Mouse (Mus musculus): ENCODE measurements around the gene Kif5a.

DNA sequence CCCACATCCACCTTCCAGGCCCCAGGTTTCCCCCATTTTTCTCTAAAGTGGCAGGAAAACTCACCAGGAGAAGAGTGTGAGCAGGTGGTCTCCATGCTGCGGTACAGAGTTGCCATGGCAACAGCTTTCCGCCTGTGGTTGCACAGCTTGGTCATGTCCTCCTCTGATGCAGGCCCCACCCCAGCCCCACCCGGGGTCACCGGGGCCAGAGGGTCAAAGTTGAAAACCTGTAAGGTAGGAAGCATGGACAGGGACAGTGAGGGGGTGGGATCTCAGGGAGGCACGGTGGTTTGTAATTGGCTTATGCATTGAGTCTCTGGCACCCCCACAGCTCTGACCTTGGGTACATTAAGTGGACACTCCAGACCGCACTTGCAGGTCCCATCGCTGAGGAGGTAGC lies 23.6 kb upstream of the Kif5a start:
- TF ChIP-seq ZNF384 (IDR thresholded peaks at IDR 0.05; ENCODE audit: low read depth, low read length), result no peak
- TF ChIP-seq HCFC1 (IDR thresholded peaks at IDR 0.05; ENCODE audit: borderline replicate concordance, insufficient read depth, low read length), result no peak
- no peak for TF ChIP-seq CHD2 (IDR thresholded peaks at IDR 0.05; ENCODE audit: low read depth, low read length)
- no peak for TF ChIP-seq ZC3H11A (IDR thresholded peaks at IDR 0.05; ENCODE audit: borderline replicate concordance, low read depth, low read length)

Data from ES-E14 (cell line).